Mouse (Mus musculus) R1 (cell line): ENCODE results near the gene Gm28635.
"Not testable (repeated sequence)": the region's sequence is repeated elsewhere in the genome, so short reads cannot be mapped to it uniquely, and the experiment has no call there.

Experiments used
- DNase-seq: peaks from one replicate; pipeline ENCODE4 v3.0.0-alpha.2; 2018; ENCODE audit warnings: low read depth, low spot score

Gm28635 gene

GRCm38 (mm10) chr2:84688080-84688844 is 10.4 kb upstream of the Gm28635 start:
- no peak for DNase-seq

GRCm38 (mm10) chr2:84682605-84683183 is 4.9 kb upstream of the Gm28635 start:
- DNase-seq = no peak

GRCm38 (mm10) chr2:84679016-84679415 is 1.2 kb upstream of the Gm28635 start, which contains the start of gene Tmx2:
TSS of gene Tmx2 (minus strand) at chr2:84679140.
- DNase-seq = no peak

- peak; percentile 90 for DNase-seq
Measured at GRCm38 (mm10) chr2:84677270-84677967, 422 bp downstream of the Gm28635 start.

- not testable (repeated sequence) for DNase-seq
Measured at GRCm38 (mm10) chr2:84671535-84671934, 6.3 kb downstream of the Gm28635 start.

- DNase-seq = peak; percentile 99
Measured at GRCm38 (mm10) chr2:84670569-84670933, 7.3 kb downstream of the Gm28635 start, which contains the start of gene Selenoh. TSS of gene Selenoh (minus strand) at chr2:84670770.

- DNase-seq = no peak
Measured at GRCm38 (mm10) chr2:84669828-84670568, 7.8 kb downstream of the Gm28635 start.

- DNase-seq = no peak
Measured at GRCm38 (mm10) chr2:84666081-84666480, 11.8 kb downstream of the Gm28635 start.

GRCm38 (mm10) chr2:84662866-84663265 is 15.0 kb downstream of the Gm28635 start:
- DNase-seq = peak; percentile 83

GRCm38 (mm10) chr2:84660253-84660652 is 17.6 kb downstream of the Gm28635 start:
- DNase-seq = peak; percentile 92

GRCm38 (mm10) chr2:84658806-84659205 is 19.0 kb downstream of the Gm28635 start, which contains the start of gene Btbd18:
TSS of gene Btbd18 (plus strand) at chr2:84659079.
- DNase-seq = peak; percentile 75

GRCm38 (mm10) chr2:84655864-84656263 is 22.0 kb downstream of the Gm28635 start:
- no peak for DNase-seq

GRCm38 (mm10) chr2:84653354-84653753 is 24.5 kb downstream of the Gm28635 start:
- DNase-seq = no peak

GRCm38 (mm10) chr2:84650464-84651195 is 27.2 kb downstream of the Gm28635 start, which contains the start of gene Ctnnd1:
TSS of gene Ctnnd1 (minus strand) at chr2:84650765.
- DNase-seq = peak; percentile 94

- peak; percentile 40 for DNase-seq
Measured at GRCm38 (mm10) chr2:84649674-84650073, 28.2 kb downstream of the Gm28635 start.

- no peak for DNase-seq
Measured at GRCm38 (mm10) chr2:84648369-84648768, 29.5 kb downstream of the Gm28635 start.

GRCm38 (mm10) chr2:84647051-84647568 is 30.7 kb downstream of the Gm28635 start:
- no peak for DNase-seq

GRCm38 (mm10) chr2:84646138-84646537 is 31.7 kb downstream of the Gm28635 start:
- DNase-seq = no peak

GRCm38 (mm10) chr2:84640833-84641232 is 37.0 kb downstream of the Gm28635 start:
- no peak for DNase-seq

- DNase-seq = no peak
Measured at GRCm38 (mm10) chr2:84638428-84639220, 39.2 kb downstream of the Gm28635 start.
